Mouse (Mus musculus) kidney, postnatal 14 days (tissue): ENCODE results near the gene Ror1.
A peak's percentile ranks its signal among the peaks of the same experiment; 100 is the strongest.

Source experiments
- DNase-seq: peaks from one replicate; pipeline ENCODE4 v3.0.0; 2022; ENCODE audit warnings: mixed read lengths

The Ror1 gene

GRCm38 (mm10) chr4:100398079-100398478, 302.5 kb downstream of the Ror1 start:
- DNase-seq, result no peak

DNA sequence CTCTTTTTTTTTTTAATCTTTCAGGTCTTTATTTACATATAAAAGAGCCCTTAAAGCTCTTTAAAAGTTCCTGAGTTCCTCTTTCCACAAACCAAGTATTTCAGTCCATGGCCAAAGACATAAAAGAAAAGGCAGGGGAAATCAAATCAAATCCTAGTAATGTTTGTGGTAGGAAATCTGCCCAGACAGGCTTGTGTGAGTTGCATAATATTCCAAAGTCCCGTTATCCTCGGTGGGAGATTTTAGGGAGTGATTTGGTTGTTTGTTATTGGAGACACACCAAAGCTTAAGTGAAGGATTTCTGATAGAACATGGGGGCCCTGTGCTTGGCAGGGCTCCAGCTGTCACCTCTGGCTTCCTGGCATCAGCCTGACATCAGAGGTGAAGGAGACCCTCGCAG, 305.5 kb downstream of the Ror1 start:
- DNase-seq, result no peak

- no peak for DNase-seq
Observed at GRCm38 (mm10) chr4:100401581-100402470, 306.2 kb downstream of the Ror1 start.

DNA sequence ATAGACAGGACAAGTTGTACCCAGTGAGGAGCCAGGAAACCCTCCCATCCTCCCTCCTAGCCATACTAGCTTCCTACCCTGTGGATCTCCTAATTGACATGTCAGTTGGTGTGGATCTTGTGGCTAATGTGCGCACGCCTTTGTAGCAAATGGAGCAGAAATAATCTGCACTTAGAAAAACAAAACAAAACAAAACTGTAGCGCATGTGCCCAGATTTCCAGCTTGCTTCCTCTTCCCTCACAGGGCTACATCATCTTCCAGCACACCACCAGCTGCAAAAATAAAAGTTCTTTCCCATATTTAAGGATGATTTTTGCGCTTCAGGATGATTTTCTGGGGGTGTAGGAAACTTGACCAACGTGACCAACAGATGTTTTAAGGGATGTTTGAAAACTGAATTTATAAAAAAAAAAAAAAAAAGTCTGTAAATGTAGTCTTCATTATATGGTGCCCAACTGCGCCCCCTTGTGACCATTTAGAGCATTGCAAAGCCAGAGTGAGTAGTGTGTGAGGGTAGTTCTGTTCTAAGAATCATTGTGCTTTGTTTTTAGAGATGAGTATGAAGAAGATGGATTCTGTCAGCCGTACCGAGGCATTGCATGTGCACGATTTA, 311.8 kb downstream of the Ror1 start:
- peak; percentile 82 for DNase-seq

DNA sequence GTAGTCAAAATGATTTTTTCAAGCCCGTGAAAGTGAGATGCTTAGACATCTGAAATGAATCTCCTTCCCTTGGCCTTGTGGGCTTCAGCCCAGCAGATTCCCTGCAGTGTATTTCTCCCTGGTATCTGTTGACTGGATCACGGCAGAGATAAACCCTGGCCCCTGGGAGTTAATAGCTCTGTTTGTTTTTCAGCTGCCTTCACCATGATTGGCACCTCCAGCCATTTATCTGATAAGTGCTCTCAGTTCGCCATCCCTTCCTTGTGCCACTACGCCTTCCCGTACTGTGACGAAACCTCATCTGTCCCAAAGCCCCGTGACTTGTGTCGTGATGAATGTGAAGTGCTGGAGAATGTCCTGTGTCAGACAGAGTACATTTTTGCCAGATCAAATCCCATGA, 313.9 kb downstream of the Ror1 start:
- no peak for DNase-seq

- DNase-seq, result no peak
Observed at GRCm38 (mm10) chr4:100411841-100412539, 316.4 kb downstream of the Ror1 start.

GRCm38 (mm10) chr4:100422756-100423155, 327.2 kb downstream of the Ror1 start:
- DNase-seq, result no peak

DNA sequence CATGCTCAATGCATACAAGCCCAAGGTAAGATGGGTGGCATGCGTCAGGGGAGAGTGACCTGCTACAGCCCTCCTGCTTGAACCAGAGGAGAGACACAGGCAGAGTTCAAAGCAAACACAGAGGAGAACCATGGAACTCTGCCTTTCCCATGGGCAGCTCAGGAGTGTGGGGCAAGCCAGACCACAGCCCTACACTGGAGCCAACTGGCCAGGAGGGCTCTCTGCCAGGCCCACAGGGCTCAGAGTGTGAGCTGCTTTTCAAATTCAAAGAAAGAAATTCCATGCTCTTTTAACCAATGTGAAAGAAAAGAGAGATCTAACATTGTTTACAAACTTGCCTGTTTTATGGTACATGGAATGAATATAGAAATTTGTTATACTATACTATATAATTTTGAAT, 330.5 kb downstream of the Ror1 start:
- no peak for DNase-seq

DNA sequence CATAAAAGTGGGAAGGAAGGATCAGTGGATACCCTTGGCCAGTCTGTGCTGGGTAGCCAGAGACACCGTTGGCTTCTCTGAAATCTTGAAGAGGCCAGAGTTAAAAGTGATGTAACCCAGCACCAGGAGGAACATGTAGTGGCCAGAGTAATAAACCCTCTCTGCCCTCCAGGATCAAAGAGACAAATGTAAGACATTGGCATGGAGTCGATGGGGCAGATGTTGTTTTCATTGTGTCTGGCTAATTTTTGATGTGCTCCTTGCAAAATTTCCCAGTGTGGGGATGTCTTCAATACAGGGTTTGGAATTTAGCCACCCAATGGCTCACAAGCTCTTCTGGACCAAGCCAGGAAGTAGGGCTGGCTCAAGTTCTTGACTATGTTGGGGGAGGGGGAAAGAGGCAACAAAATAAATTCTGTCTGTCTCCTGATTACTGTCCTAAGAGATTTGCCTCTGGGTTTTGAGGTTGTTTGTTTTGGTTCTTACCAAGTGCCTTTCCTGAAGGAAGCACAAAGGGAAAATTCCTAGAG, 333.8 kb downstream of the Ror1 start:
- peak; percentile 28 for DNase-seq

GRCm38 (mm10) chr4:100435281-100436168, 339.9 kb downstream of the Ror1 start:
- DNase-seq, result no peak

- DNase-seq, result no peak
Observed at GRCm38 (mm10) chr4:100436169-100436547, 340.6 kb downstream of the Ror1 start.

DNA sequence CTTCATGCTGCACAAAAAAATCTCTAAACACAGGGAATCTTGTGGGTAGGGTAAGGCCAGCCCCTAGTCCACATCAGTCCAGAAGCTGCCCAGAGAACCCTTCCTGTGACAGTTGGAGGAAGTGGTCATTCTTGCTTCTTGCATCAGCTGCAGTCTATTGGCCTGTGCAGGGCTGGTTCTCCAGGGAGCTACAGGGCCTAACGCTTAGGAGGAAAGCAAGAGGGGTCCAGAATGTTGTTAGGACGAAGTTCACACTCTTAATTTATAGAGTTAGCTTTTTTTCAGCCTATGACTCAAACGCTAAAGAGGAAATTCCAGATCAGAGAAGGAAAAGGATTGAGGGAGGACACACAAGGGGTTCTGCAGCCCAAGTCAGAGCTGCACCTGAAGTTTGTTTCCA, 351.3 kb downstream of the Ror1 start:
- no peak for DNase-seq

GRCm38 (mm10) chr4:100462493-100463120, 367.0 kb downstream of the Ror1 start:
- DNase-seq, result no peak

- peak; percentile 87 for DNase-seq
Observed at GRCm38 (mm10) chr4:100478592-100479321, 383.2 kb downstream of the Ror1 start, which contains the start of gene Ube2u. Gene Ube2u (plus strand): TSS chr4:100478849.

DNA sequence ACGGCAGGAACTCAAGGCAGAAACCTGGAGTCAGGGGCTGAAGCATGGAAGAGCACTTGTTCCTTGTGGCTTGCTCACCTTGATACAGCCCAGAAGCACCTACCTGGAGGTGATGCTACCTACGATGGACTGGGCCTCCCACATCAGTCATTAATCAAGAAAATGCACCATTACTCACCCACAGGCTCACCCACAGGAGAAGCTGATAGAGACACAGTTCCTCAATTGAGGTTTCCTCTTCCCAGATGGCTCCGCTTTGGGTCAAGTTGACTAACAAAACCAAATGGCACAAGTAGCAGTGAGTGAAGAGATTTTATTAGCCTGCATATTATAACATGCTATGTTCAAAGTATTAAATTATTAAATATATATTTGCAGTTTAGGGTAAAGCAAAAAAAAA, 392.9 kb downstream of the Ror1 start:
- no peak for DNase-seq
